Mouse (Mus musculus): ENCODE data around the gene Gpx2.

GRCm38 (mm10) chr12:76784056-76784619, 11.2 kb downstream of the Gpx2 start:
- TF ChIP-seq POLR2A (IDR thresholded peaks at IDR 0.05; ENCODE audit: low read depth, low read length): no peak
- no peak for TF ChIP-seq BHLHE40 (IDR thresholded peaks at IDR 0.05; ENCODE audit: low read depth, low read length)
- TF ChIP-seq MYC (IDR thresholded peaks at IDR 0.05; ENCODE audit: low read depth, low read length): no peak
- TF ChIP-seq CTCF (conservative IDR thresholded peaks at IDR 0.05 in 1 of 2, IDR thresholded peaks at IDR 0.05 in 1 of 2; ENCODE audit: low read depth in 2 of 2, low read length in 2 of 2): no peak
- no peak for TF ChIP-seq SIN3A (IDR thresholded peaks at IDR 0.05; ENCODE audit: low read length)
- no peak for TF ChIP-seq MXI1 (IDR thresholded peaks at IDR 0.05; ENCODE audit: low read depth, low read length)
- TF ChIP-seq ZMIZ1 (IDR thresholded peaks at IDR 0.05; ENCODE audit: low read depth, low read length): no peak
- no peak for TF ChIP-seq EP300 (IDR thresholded peaks at IDR 0.05; ENCODE audit: low read length)
- TF ChIP-seq NRF1 (IDR thresholded peaks at IDR 0.05; ENCODE audit: low read depth, low read length): no peak
- no peak for TF ChIP-seq MAZ (IDR thresholded peaks at IDR 0.05; ENCODE audit: low read depth, low read length)
- TF ChIP-seq UBTF (IDR thresholded peaks at IDR 0.05; ENCODE audit: low read depth, low read length): no peak
- no peak for TF ChIP-seq CHD2 (IDR thresholded peaks at IDR 0.05; ENCODE audit: low read length)

Data from CH12.LX (cell line).